Mouse (Mus musculus): ENCODE measurements around the gene Olfr836. TPM values are rescaled to one million over a fixed set of nuclear protein-coding genes. Genes with fewer than 3 reads are reported as not detected.
"Not testable (repeated sequence)": the region's sequence is repeated elsewhere in the genome, so short reads cannot be mapped to it uniquely, and the experiment has no call there.

Gene Olfr836
- not detected in 2 replicates for total RNA-seq (2015; ENCODE audit: low replicate concordance)
- total RNA-seq (2017; ENCODE audit: low replicate concordance): not detected in 2 replicates

GRCm38 (mm10) chr9:19120082-19120481, at the start of gene Olfr836:
Olfr836 (plus strand) TSS chr9:19120382.
- ATAC-seq (replicated peaks; ENCODE audit: low FRiP score, poor library complexity, severe bottlenecking): no peak

- ATAC-seq (replicated peaks; ENCODE audit: low FRiP score, poor library complexity, severe bottlenecking): no peak
Observed at GRCm38 (mm10) chr9:19084986-19085385, 35.2 kb upstream of the Olfr836 start.

- not testable (repeated sequence) for ATAC-seq (replicated peaks; ENCODE audit: low FRiP score, poor library complexity, severe bottlenecking)
Observed at GRCm38 (mm10) chr9:19092889-19093753, 27.1 kb upstream of the Olfr836 start.

GRCm38 (mm10) chr9:19097286-19097685, 22.9 kb upstream of the Olfr836 start:
- no peak for ATAC-seq (replicated peaks; ENCODE audit: low FRiP score, poor library complexity, severe bottlenecking)

- ATAC-seq (replicated peaks; ENCODE audit: low FRiP score, poor library complexity, severe bottlenecking): no peak
Observed at GRCm38 (mm10) chr9:19136017-19136416, 15.8 kb downstream of the Olfr836 start, which contains the start of gene Olfr837. Olfr837 (plus strand) TSS chr9:19136317.

Other genes starting within 250 kb of the Olfr836 start
- gene Olfr830, start 245.7 kb upstream of the Olfr836 start, total RNA-seq (2015; ENCODE audit: low replicate concordance): not detected in 2 replicates
- gene Olfr830, start 245.7 kb upstream of the Olfr836 start, total RNA-seq (2017; ENCODE audit: low replicate concordance): not detected in 2 replicates
- not detected in 2 replicates for gene Olfr832, start 183.3 kb upstream of the Olfr836 start, total RNA-seq (2015; ENCODE audit: low replicate concordance)
- gene Olfr832, start 183.3 kb upstream of the Olfr836 start, total RNA-seq (2017; ENCODE audit: low replicate concordance): not detected in 2 replicates
- gene Olfr834, start 132.4 kb upstream of the Olfr836 start, total RNA-seq (2015; ENCODE audit: low replicate concordance): not detected in 2 replicates
- not detected in 2 replicates for gene Olfr834, start 132.4 kb upstream of the Olfr836 start, total RNA-seq (2017; ENCODE audit: low replicate concordance)
- gene Olfr835, start 87.6 kb upstream of the Olfr836 start, total RNA-seq (2015; ENCODE audit: low replicate concordance): not detected in 2 replicates
- not detected in 2 replicates for gene Olfr835, start 87.6 kb upstream of the Olfr836 start, total RNA-seq (2017; ENCODE audit: low replicate concordance)
- not detected in 2 replicates for gene Olfr837, start 15.9 kb downstream of the Olfr836 start, total RNA-seq (2015; ENCODE audit: low replicate concordance)
- gene Olfr837, start 15.9 kb downstream of the Olfr836 start, total RNA-seq (2017; ENCODE audit: low replicate concordance): not detected in 2 replicates
- not detected in 2 replicates for gene Olfr839-ps1, start 56.9 kb downstream of the Olfr836 start, total RNA-seq (2015; ENCODE audit: low replicate concordance)
- gene Olfr839-ps1, start 56.9 kb downstream of the Olfr836 start, total RNA-seq (2017; ENCODE audit: low replicate concordance): not detected in 2 replicates
- not detected in 2 replicates for gene Olfr843, start 131.6 kb downstream of the Olfr836 start, total RNA-seq (2015; ENCODE audit: low replicate concordance)
- gene Olfr843, start 131.6 kb downstream of the Olfr836 start, total RNA-seq (2017; ENCODE audit: low replicate concordance): not detected in 2 replicates
- gene Olfr844, start 196.0 kb downstream of the Olfr836 start, total RNA-seq (2015; ENCODE audit: low replicate concordance): not detected in 2 replicates
- gene Olfr844, start 196.0 kb downstream of the Olfr836 start, total RNA-seq (2017; ENCODE audit: low replicate concordance): not detected in 2 replicates
- not detected in 2 replicates for gene Olfr845, start 216.1 kb downstream of the Olfr836 start, total RNA-seq (2015; ENCODE audit: low replicate concordance)
- gene Olfr845, start 216.1 kb downstream of the Olfr836 start, total RNA-seq (2017; ENCODE audit: low replicate concordance): not detected in 2 replicates
- not detected in 2 replicates for gene Olfr846, start 243.6 kb downstream of the Olfr836 start, total RNA-seq (2015; ENCODE audit: low replicate concordance)
- not detected in 2 replicates for gene Olfr846, start 243.6 kb downstream of the Olfr836 start, total RNA-seq (2017; ENCODE audit: low replicate concordance)

Data from erythroid progenitor cell, adult 5-6 weeks (primary cell).